Mouse (Mus musculus) liver, postnatal 0 days (tissue): ENCODE data around the gene Sucla2. TPM values are rescaled to one million over a fixed set of nuclear protein-coding genes. Genes with fewer than 3 reads are reported as not detected.
A peak's percentile ranks its signal among the peaks of the same experiment; 100 is the strongest.

Source experiments
- ATAC-seq: fragments of 200-750 bp; cut with Nextera tagmentation; 2 replicates; pipeline ENCODE4 v1.8.0; 2017; ENCODE audit warnings: mild to moderate bottlenecking, moderate library complexity
- DNase-seq: peaks from one replicate; pipeline ENCODE4 v3.0.0-alpha.2; 2016
- H3K27ac ChIP-seq: fragments of 300-500 bp; sonication (generic); 2 replicates; pipeline ENCODE4 v1.5.1; 2014; ENCODE audit warnings: antibody characterized with exemption, moderate library complexity, mild to moderate bottlenecking, low read depth
- H3K27me3 ChIP-seq: fragments of 300-500 bp; sonication (generic); 2 replicates; pipeline ENCODE4 v1.6.1; 2014; ENCODE audit warnings: low read length, control low read depth, mixed read lengths; ENCODE audit not compliant: insufficient read depth
- H3K36me3 ChIP-seq: fragments of 300-500 bp; sonication (generic); replicated peaks from 2 replicates; pipeline ENCODE4 v1.6.1; 2014; ENCODE audit warnings: mild to moderate bottlenecking, control low read depth, low read length, moderate library complexity, mixed read lengths; ENCODE audit not compliant: insufficient read depth
- H3K4me1 ChIP-seq: fragments of 300-500 bp; sonication (generic); 2 replicates; pipeline ENCODE4 v1.6.1; 2014; ENCODE audit warnings: antibody characterized with exemption, mild to moderate bottlenecking, control low read depth; ENCODE audit not compliant: insufficient read depth
- H3K4me2 ChIP-seq: fragments of 300-500 bp; sonication (generic); 2 replicates; pipeline ENCODE4 v1.6.1; 2014; ENCODE audit warnings: low read depth, mild to moderate bottlenecking, low read length, moderate library complexity, mixed read lengths
- H3K4me3 ChIP-seq: fragments of 300-500 bp; sonication (generic); 2 replicates; pipeline ENCODE4 v1.5.1; 2014; ENCODE audit warnings: low read depth, low read length
- H3K9ac ChIP-seq: fragments of 300-500 bp; sonication (generic); replicated peaks from 2 replicates; pipeline ENCODE4 v1.6.1; 2014; ENCODE audit warnings: mild to moderate bottlenecking, moderate library complexity
- H3K9me3 ChIP-seq: fragments of 300-500 bp; sonication (generic); 2 replicates; pipeline ENCODE4 v1.6.1; 2016; ENCODE audit warnings: mild to moderate bottlenecking, control low read depth, low read length, mixed read lengths
- CTCF ChIP-seq: sonication (generic); IDR thresholded peaks from 2 replicates; pipeline ENCODE4 v1.5.1; 2016; ENCODE audit warnings: antibody characterized with exemption, low read depth
- EP300 ChIP-seq: IDR thresholded peaks from 2 replicates; pipeline ENCODE4 v1.6.1; 2016; ENCODE audit warnings: antibody characterized with exemption, low read depth, mild to moderate bottlenecking
- WGBS: fragments of 180-500 bp; shearing (Covaris S2); extraction: QIAGEN DNeasy Blood & Tissue Kit; methylation state at CpG from one replicate; pipeline ENCODE4 v1.1.7; 2014; ENCODE audit not compliant: insufficient replicate concordance; 5-methylcytosine and 5-hydroxymethylcytosine counted together
- polyA plus RNA-seq: library from polyadenylated mRNA; unstranded; fragments of >200 nt; fragmentation: Nextera tagmentation; extraction: Ambion mirVana; gene quantifications from 2 replicates; pipeline ENCODE4 v1.2.1, GENCODE M21; 2015

Gene Sucla2
- polyA plus RNA-seq: 99.7 and 102 TPM in 2 replicates

DNA sequence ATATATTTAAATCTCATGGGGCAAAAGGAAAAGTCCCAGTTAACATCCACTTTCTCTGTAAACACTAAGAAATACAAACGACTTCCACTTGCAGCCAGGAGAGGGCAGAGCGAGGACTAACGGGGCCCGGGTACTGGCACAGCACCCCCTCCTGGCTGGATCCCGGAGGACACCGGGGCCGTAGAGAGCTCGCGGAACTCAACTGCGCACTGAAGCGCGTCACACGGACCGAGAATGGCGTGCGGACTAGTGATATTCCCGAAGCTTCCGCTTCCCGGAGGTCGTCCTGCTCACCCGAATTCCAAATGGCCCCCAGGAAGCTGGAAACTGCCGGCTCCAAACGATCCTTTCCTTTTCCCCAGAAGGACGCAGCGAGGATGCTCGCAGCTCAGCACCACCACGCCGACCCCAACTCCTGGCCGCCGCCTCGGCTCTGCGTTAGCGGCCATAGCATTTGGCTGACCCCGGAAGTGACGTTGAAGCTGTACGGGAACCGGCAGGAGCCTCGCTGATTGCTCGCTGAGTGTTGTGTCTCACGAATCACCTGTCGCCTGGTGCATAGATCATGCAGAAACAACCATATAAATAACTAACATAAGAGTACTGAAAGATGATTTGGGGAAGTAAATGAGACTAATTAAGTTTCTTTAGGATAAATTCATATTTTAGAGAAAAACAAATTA lies at the start of gene Sucla2:
Gene Sucla2, plus strand, starts transcription at position 554 of the 683 bp plus-strand sequence.
- Histone ChIP-seq H3K9ac (peak within 1 kb of the TSS; percentile 62), H3K4me3 (peak within 1 kb of the TSS; percentile 61), H3K9me3 (no peaks in the 10 kb centered on the region), H3K4me1 (peaks cover 3% of the 10 kb centered on the region; the same call in 1 of the 2 replicates), H3K27ac (peak within 1 kb of the TSS; percentile 83), H3K27me3 (no peaks in the 10 kb centered on the region), H3K4me2 (peak within 1 kb of the TSS; percentile 57), H3K36me3 (no peaks in the 10 kb centered on the region)
- whole genome bisulfite sequencing: under 1% methylated on average over 36 of the region's 41 CpGs
- DNase-seq (peak; percentile 95), ATAC-seq (peak; percentile 100)
- TF ChIP-seq CTCF (peak; percentile 100), EP300 (no peak)

DNA sequence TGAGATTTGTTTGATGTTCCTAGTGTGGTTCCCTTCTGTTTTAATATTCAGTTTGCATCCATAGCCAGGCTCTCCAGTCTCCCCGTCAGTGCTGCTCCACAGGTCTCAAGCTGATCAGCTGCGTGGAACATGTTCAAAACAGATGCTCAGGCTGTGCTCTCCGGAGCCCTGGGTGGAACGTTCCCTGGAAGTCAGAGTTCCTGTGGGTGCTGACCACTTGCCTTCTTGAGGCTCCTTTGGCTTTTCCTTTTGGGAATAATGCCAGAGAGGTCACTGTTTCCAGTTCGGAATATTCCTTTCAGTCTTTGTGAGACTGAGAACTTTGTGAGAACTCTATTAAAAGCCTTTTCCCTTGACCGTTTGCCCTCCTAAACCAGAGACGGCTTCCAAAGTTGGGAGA lies 49.6 kb upstream of the Sucla2 start:
- Histone ChIP-seq H3K4me3 (no peak overlapping the region), H3K36me3 (no peaks in the 10 kb centered on the region), H3K9me3 (no peaks in the 10 kb centered on the region), H3K9ac (no peak overlapping the region), H3K27ac (no peak overlapping the region), H3K4me1 (peaks cover 11% of the 10 kb centered on the region), H3K27me3 (no peaks in the 10 kb centered on the region), H3K4me2 (no peak overlapping the region)
- ATAC-seq (no peak), DNase-seq (no peak)
- WGBS: 76% methylated on average over 7 of the region's 7 CpGs
- TF ChIP-seq CTCF: no peak
- TF ChIP-seq EP300: no peak

DNA sequence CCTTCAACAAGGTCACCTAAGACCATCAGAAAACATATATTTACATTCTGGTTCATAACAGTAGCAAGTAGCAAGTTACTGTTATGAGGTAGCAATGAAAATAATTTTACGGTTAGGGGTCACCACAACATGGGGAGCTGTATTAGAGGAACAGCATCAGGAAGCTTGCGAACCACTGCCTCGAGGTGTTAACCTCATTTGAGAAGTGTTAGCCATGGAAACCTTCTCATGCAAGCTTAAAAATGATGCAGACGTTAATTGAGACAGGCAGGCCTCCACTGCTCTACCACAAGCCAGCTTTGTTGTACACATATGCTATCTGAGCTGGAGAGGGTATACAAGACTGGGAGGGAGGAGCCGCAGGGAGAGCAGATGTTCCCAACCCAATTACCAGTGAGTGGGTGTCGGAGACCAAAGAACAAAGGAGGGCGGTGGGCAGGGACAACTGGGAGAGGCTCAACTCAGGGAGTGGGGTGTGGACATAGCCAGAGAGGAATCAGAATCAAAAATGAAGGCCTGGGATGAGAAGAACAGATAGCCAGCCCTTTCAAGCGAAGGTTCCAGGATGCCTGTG lies 48.7 kb upstream of the Sucla2 start:
- ATAC-seq (no peak), DNase-seq (no peak)
- no peak overlapping the region for H3K4me3 ChIP-seq
- 79% methylated on average over 8 of the region's 8 CpGs for WGBS
- no peak overlapping the region for H3K9ac ChIP-seq
- no peak overlapping the region for H3K27ac ChIP-seq
- H3K4me1 ChIP-seq: peaks cover 11% of the 10 kb centered on the region
- TF ChIP-seq EP300: no peak
- TF ChIP-seq CTCF: no peak
- no peaks in the 10 kb centered on the region for H3K9me3 ChIP-seq
- no peaks in the 10 kb centered on the region for H3K36me3 ChIP-seq
- H3K4me2 ChIP-seq: no peak overlapping the region
- no peaks in the 10 kb centered on the region for H3K27me3 ChIP-seq

DNA sequence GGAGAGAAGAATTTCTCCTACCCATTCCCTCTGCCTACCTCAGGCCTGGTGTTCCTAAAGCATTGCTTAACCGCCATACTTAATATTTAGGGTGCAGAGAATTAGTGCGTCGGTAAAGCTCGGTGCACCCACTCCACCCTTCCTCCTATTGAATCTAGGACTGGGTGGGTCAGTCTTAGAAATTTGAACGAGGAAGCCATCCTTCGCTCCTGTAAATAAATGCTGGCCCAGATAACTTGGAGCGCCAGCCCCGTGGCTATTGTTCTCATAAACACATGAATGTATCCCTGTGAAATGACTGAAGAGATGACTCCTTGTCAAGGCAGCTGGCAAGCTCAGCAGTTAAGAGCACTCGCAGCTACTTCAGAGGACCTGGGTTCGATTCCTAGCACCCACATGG lies 48.0 kb upstream of the Sucla2 start:
- no peak for DNase-seq
- no peak overlapping the region for H3K4me3 ChIP-seq
- H3K36me3 ChIP-seq: no peaks in the 10 kb centered on the region
- no peak overlapping the region for H3K27ac ChIP-seq
- no peak for ATAC-seq
- no peaks in the 10 kb centered on the region for H3K9me3 ChIP-seq
- TF ChIP-seq CTCF (no peak), EP300 (no peak)
- no peaks in the 10 kb centered on the region for H3K27me3 ChIP-seq
- no peak overlapping the region for H3K4me2 ChIP-seq
- H3K4me1 ChIP-seq: peaks cover 11% of the 10 kb centered on the region
- H3K9ac ChIP-seq: no peak overlapping the region
- WGBS: 80% methylated on average over 10 of the region's 10 CpGs

DNA sequence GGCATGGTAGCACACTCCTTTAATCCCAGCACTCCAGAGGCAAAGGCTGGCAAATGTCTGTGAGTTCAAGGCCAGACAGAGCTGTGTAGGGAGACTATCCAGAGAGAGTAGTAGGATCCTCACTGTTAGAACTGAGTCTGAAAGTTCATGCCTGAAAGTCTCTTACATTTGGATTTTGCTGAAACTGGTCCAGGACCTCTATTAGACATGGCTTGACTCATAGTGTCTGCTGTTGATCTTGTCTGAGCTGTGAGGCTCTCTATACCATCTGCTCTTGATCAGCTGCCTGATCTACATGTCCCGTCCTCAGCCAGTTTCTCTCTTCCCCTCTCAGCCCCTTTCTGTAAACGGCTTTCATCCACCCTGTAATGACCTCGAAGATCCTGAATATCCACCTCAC lies 46.8 kb upstream of the Sucla2 start:
- DNase-seq (no peak), ATAC-seq (no peak)
- Histone ChIP-seq H3K4me1 (peaks cover 11% of the 10 kb centered on the region), H3K9me3 (no peaks in the 10 kb centered on the region), H3K27ac (no peak overlapping the region), H3K27me3 (no peaks in the 10 kb centered on the region), H3K36me3 (no peaks in the 10 kb centered on the region), H3K4me3 (no peak overlapping the region), H3K4me2 (no peak overlapping the region), H3K9ac (no peak overlapping the region)
- TF ChIP-seq EP300 (no peak), CTCF (no peak)
- 73% methylated on average over 3 of the region's 3 CpGs for WGBS

DNA sequence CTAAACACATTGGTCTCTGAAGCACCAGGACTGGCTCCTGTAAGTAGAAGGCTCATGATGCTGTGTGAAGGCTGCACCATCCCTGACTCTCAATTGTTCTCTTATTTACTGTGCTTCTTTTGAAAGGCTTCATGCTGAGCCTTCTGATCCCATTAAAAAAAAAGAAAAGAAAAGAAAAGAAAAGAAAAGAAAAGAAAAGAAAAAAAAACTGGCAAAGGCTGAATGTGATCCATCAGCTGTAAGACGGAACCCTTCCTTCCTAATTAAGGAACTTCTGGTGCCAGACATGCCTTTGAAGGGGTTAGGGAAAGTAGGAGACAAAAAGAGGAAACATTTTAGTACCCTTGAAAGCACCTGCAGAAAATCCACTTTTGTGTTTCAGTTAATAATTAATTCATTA lies 45.3 kb upstream of the Sucla2 start:
- no peak for ATAC-seq
- H3K4me2 ChIP-seq: no peak overlapping the region
- H3K4me1 ChIP-seq: no peaks in the 10 kb centered on the region
- H3K36me3 ChIP-seq: no peaks in the 10 kb centered on the region
- no peak overlapping the region for H3K9ac ChIP-seq
- H3K9me3 ChIP-seq: no peaks in the 10 kb centered on the region
- TF ChIP-seq CTCF (no peak), EP300 (no peak)
- DNase-seq: no peak
- H3K27me3 ChIP-seq: no peaks in the 10 kb centered on the region
- WGBS: 67% methylated on average over 1 of the region's 1 CpGs
- H3K27ac ChIP-seq: no peak overlapping the region
- no peak overlapping the region for H3K4me3 ChIP-seq
